Mouse (Mus musculus): Measurements from ENCODE around the gene Prr5.

DNA sequence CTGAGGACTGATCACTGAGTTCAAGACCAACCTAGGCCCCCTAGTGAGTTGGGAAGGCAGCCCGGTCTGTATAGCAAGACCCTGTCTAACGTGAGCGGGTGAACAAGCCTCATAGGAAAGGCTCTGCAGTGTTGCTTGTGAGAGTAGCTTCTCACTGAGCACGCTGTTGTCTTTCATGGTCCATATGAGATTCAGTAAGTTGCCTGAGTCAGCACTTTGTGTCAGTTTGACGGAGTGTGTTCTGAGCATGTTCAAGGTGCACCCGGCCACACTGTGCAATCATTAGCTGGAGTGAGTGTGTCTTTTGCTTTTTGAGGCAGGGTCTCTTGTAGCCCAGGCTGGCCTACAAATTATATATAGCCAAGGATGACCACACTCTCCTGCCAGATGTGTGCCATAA lies 22.1 kb downstream of the Prr5 start:
- TF ChIP-seq POLR2A (IDR thresholded peaks at IDR 0.05; ENCODE audit: low read depth, low read length) (no peak), CTCF (IDR thresholded peaks at IDR 0.05; ENCODE audit: extremely low read depth, insufficient read length, insufficient replicate concordance, low read depth, low read length) (no peak)

Data from small intestine, adult 2 months (tissue).